Mouse (Mus musculus) small intestine, adult 2 months (tissue): ENCODE results near the gene Osbpl6.

Experiments
- CTCF ChIP-seq: fragments of 200-500 bp; IDR thresholded peaks from 2 replicates; pipeline ENCODE4 v1.5.1; 2012; ENCODE audit warnings: low read depth, mild to moderate bottlenecking, control low read depth, inconsistent platforms, low read length, moderate library complexity, mixed read lengths; ENCODE audit not compliant: insufficient replicate concordance, insufficient read length; ENCODE audit errors: extremely low read depth
- POLR2A ChIP-seq: fragments of 200-500 bp; IDR thresholded peaks from 2 replicates; pipeline ENCODE4 v1.6.1; 2012; ENCODE audit warnings: low read depth, mild to moderate bottlenecking, control low read depth, inconsistent platforms, low read length, moderate library complexity

DNA sequence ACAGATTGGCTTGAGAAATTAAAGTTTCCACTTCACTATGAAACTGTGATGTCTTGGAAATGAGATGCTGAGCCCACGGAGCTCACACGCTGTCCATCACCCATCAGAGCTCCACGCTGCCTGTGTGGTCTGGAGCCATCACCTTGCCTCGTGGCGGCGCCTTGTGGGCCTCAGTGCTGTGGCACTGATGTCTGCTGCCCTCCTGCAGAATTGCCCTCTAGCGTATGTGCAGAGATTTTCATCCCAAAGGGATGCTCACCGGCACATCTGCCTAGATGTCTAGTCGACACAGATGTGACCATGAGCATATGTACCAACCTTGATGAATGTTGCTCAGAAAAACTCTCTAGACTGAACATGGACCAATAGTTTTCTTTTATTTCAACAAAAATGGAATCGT is 180.6 kb downstream of the Osbpl6 start:
- TF ChIP-seq CTCF: no peak
- no peak for TF ChIP-seq POLR2A
